Mouse (Mus musculus) right cerebral cortex, adult 2 months (tissue): Measurements from ENCODE around the gene Zkscan16.

Experiments used
- DNase-seq, 2 experiments: peaks; one replicate each; pipeline ENCODE4 v3.0.0; 2021 to 2022; ENCODE audit warnings: low spot score in 2 of 2

Zkscan16 gene

GRCm38 (mm10) chr4:58935846-58936245 is 7.6 kb upstream of the Zkscan16 start:
- no peak for DNase-seq

- DNase-seq, result no peak
These were observed 1.8 kb upstream of the Zkscan16 start for GRCm38 (mm10) chr4:58941638-58942037.

GRCm38 (mm10) chr4:58942942-58943341 is 486 bp upstream of the Zkscan16 start:
- no peak for DNase-seq

GRCm38 (mm10) chr4:58944206-58944553 is 752 bp downstream of the Zkscan16 start:
- no peak for DNase-seq

GRCm38 (mm10) chr4:58944695-58945094 is 1.3 kb downstream of the Zkscan16 start:
- peak; percentile 65 to 66 for DNase-seq

- DNase-seq, result no peak
These were observed 5.0 kb downstream of the Zkscan16 start for GRCm38 (mm10) chr4:58948391-58948790.

- no peak for DNase-seq
These were observed 9.2 kb downstream of the Zkscan16 start for GRCm38 (mm10) chr4:58952630-58953029.

GRCm38 (mm10) chr4:58961719-58962118 is 18.3 kb downstream of the Zkscan16 start:
- DNase-seq, result no peak

GRCm38 (mm10) chr4:58963271-58963670 is 19.8 kb downstream of the Zkscan16 start:
- DNase-seq, result no peak

GRCm38 (mm10) chr4:58965136-58965535 is 21.7 kb downstream of the Zkscan16 start:
- DNase-seq, result no peak

- DNase-seq, result no peak
These were observed 27.2 kb downstream of the Zkscan16 start for GRCm38 (mm10) chr4:58970678-58971077.

- no peak for DNase-seq
These were observed 32.3 kb downstream of the Zkscan16 start for GRCm38 (mm10) chr4:58975711-58976110.

- no peak for DNase-seq
These were observed 38.0 kb downstream of the Zkscan16 start for GRCm38 (mm10) chr4:58981421-58981820.

GRCm38 (mm10) chr4:58982806-58983205 is 39.4 kb downstream of the Zkscan16 start:
- no peak for DNase-seq

GRCm38 (mm10) chr4:58985157-58985648 is 41.8 kb downstream of the Zkscan16 start:
- DNase-seq, result peak; percentile 82 to 83

GRCm38 (mm10) chr4:58986540-58987190 is 43.2 kb downstream of the Zkscan16 start, which contains the start of gene Ptgr1:
Gene Ptgr1, minus strand, starts transcription at chr4:58987119.
- DNase-seq, result peak; percentile 80 to 84

- no peak for DNase-seq
These were observed 46.0 kb downstream of the Zkscan16 start for GRCm38 (mm10) chr4:58989303-58989898.

- DNase-seq, result no peak
These were observed 47.4 kb downstream of the Zkscan16 start for GRCm38 (mm10) chr4:58990609-58991434.

- no peak for DNase-seq
These were observed 48.8 kb downstream of the Zkscan16 start for GRCm38 (mm10) chr4:58992195-58992594.

GRCm38 (mm10) chr4:58994762-58995161 is 51.3 kb downstream of the Zkscan16 start, which contains the start of gene Dnajc25:
Gene Dnajc25, plus strand, starts transcription at chr4:58995062.
- DNase-seq, result no peak

GRCm38 (mm10) chr4:58995251-58995693 is 51.8 kb downstream of the Zkscan16 start:
- DNase-seq, result no peak

GRCm38 (mm10) chr4:58997081-58997480 is 53.7 kb downstream of the Zkscan16 start:
- no peak for DNase-seq
